Mouse (Mus musculus): Measurements from ENCODE around the gene Pdilt. TPM values are rescaled to one million over a fixed set of nuclear protein-coding genes. Genes with fewer than 3 reads are reported as not detected.

The Pdilt gene
- total RNA-seq, 4 experiments from 2014 or later = 0.12 TPM; not detected in 3

DNA sequence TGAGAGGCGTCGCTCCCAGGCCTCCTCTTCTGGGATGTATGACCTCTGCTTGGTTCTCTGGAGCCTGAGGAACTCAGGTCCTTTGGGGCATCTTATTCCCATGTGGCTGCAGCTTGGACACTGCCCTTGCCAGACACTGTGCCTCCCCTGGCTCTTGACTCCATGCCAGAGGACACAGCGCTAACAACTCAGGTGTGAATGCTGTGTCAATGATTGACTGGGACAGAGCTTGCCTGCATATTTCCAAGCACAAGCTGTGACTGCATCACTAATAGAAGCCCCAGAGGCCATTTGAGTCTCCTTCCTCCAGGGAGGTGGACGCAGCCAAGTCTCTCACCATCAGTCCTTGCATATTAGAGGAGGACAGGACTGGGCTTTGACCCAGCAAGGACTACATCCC is 12.1 kb downstream of the Pdilt start:
- no peak for DNase-seq (ENCODE audit: low spot score)

DNA sequence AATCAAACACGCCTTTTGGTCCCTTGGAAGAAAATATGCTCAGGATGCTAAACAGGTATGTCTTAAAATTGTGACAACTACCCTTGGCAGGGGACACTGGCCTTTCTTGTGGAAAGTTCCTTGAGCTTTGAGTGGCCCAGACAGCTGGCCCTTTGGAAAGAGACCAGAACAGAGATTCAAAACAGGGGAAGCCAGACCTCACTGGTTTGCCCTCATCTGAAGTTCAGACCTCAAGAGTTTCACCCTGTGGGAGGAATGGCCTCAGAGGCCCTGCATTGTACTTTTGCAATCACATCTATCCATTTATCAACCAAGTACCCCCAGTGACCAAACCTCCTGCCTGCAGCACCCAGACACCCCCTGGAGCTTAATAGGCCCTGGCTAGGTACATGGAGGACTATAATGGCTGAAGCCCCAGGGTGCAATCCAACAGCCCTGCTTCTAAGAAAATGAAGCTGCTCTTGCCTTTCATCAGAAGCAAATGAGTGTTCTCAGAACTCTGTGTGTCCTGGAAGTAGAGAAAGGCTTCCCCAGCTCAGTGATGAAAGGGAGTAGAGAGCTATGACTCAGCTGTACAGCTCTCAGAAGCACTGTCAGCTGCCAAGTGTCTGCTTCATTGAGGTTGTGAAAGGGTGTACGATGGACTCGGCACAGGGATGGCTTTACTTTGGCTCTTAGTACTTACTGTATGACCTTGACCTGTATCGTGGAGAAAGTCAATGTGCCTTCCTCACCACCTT is 33.1 kb downstream of the Pdilt start:
- no peak for DNase-seq (ENCODE audit: low spot score)

DNA sequence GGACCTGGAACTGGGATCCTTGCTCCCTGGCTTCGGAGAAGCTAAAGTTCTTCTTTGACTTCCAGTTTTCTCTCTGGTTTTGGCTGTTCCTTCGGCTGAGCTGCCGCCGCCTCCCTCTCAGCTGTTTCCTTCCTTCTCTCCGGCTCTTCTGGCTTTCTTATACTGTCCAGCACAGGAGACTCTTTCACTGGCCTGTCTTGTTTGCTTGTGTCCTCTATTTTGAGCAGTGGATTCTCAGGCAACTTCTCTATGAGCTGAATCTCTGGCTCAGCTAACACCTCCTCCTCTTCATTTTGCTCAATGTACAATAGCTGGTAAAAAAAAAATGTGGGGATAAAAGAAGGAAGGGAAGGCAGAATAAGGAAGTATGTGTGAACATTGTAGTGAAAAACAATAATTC is 36.6 kb downstream of the Pdilt start:
- no peak for DNase-seq (ENCODE audit: low spot score)

DNA sequence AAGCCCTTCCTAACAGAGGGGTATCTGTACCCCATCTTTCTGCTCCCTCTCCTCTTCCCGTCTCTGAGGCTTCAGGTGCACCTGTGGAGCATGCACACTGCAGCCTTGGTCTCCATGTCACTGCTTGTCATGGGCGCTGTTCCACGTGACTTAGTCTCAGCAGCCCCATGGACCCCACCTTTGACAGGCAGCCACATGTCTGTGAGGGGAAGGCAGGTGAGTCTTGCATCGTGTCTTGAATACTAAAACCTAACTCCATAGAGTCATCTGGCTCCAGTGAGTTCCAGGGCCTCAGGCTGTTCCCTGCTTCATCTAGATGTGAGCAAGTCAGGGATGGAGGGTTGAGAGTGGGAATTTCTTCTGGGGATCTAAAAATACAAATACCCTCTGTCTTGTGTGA is 39.1 kb downstream of the Pdilt start:
- DNase-seq (ENCODE audit: low spot score) = no peak

DNA sequence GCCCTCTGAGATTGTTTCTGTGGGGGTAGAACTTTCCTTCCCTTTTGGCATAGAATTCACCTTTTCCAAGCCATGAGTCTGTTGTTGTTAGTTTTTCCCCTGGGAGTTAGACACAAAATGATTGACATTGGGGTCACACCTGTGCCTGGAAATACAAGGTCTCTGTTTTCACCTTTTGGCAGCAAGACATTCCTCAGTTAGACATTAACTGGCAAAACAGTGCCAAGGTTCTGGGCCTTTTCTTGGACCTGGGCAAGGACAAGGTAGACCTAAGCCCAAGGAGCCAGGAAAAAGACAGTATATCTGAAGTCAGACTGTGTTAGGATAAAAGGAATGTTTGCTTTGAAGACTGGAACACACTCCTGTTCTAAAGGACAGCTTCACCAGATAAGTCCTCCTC is 44.0 kb downstream of the Pdilt start, which contains the start of gene Umod:
Umod (minus strand) TSS at position 27 of the 400 bp plus-strand sequence.
- no peak for DNase-seq (ENCODE audit: low spot score)

DNA sequence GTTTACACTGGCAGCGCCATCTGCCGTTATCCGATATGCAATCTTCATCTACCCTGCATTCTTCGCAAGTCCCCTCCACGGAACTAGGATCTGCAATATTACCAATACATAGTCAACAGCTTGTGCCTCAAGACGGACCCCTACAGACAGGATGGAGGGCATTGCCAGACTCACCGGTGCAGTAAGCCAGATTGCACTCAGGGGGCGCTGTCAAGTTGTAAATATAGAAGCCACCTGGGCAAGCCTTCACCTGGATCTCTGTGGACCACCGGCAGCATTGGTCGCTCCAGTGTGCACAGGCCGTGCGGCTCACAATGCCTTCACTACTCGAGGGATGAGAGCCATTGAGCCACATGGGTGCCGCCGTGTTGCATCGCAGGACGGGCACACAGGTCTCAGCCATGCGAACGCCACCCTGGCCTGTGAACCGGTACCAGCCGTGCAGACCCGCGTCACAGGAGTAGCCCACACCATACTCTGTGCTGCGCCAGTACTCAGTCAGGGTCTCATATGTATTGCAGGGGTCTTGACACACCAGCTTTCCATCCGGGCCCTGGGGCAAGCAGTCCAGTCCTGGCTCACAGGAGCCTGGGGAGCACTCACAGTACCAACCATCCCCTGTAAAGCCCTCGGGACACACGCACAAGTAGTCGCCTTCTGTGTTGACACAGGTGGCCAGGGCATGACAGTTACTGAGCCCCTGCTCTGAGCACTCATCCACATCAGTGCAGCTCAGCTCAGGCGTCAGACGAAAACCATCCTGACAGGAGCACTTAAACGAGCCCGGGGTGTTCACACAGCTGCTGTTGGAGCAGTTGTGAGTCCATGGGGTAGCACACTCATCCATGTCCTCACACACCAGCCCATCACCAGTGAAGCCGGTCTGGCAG is 46.5 kb downstream of the Pdilt start:
- DNase-seq (ENCODE audit: low spot score) = no peak

DNA sequence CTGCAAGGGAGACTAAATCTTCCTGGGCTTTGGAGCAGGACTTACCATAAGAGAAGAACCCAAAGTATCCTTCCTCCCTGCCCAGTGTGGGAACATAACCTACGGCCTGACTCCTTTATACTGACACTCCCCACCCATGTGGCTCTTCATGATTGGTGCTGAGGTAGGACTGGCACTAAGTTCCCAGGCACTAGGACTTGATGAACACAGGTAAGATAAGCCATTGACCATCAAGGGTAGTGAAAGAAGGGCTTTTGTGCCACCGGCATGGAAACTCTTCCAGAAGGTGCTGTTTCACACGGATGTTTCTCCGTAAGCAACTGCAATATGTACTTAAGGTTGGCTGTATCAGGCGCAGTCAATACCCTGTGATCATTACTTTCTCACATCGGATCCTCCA is 64.1 kb downstream of the Pdilt start, which contains the start of gene Gp2:
Gp2 (minus strand) TSS at position 101 of the 400 bp plus-strand sequence.
- DNase-seq (ENCODE audit: low spot score) = no peak

DNA sequence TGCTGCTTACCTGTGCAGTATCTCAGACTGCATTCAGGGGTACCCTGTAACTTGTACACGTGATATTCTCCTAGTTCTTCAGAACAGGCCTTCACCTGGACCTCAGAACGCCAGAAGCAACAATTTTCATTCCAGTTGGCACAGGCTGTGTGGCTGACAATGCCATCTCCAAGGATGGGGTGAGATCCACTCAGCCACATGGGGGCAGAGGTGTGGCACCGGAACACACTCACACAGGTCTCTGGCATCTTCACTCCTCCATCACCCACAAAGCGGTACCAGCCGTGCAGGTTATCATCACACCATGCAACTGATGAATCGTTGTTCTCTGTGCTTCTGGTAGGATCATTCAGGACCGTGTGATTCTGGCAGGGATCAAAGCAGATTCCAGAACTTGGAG is 69.1 kb downstream of the Pdilt start:
- no peak for DNase-seq (ENCODE audit: low spot score)

DNA sequence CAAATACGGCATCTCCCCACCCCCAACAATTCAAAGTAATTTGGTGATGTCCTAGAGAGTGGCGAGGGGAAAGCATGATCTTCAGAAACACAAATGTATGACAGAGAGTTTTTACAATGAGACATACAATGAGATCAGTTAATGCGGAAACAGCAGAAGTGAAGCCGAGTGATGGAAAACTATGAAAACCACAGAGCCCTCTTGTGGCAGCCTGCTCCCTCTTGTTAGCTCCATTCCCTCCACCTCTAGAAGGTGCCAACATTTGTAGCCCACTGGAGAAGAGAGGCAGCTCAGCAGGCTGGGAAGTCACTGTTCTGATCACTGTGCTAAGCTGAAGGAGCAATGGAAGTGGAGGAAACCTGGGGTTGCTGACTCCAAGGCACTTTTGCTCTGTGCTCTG is 79.4 kb downstream of the Pdilt start:
- no peak for DNase-seq (ENCODE audit: low spot score)

DNA sequence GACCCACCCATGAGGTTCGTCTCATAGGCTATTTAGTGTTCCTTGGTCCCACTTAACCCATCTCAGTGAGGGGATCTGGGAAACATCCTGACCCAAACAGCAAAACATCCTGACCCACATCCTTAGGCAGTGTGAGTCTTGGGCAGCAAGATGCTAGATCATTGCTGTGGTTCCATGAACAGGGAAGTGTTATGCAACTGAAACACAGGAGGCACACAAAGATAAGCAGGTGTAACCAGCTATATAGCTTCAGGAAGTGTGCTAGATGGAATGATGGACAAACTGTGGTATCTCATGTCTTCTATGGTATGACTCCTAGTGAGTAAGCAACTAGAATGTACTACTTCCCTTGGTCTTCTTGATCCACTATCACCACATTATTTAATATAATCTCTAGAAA is 81.4 kb downstream of the Pdilt start:
- no peak for DNase-seq (ENCODE audit: low spot score)

Other genes with a start within 250 kb of the Pdilt start
- gene Gp2, start 64.2 kb downstream of the Pdilt start, total RNA-seq (2022) = not detected
- gene Umod, start 44.2 kb downstream of the Pdilt start, total RNA-seq (2022) = not detected
- 10 to 100 TPM; 17.1 to 31.6 (median 30.0) TPM for gene Acsm5, start 4.0 kb downstream of the Pdilt start, total RNA-seq (2022)
- gene Acsm2, start 30.9 kb upstream of the Pdilt start, total RNA-seq (2022) = not detected
- not detected for gene Acsm1, start 83.5 kb upstream of the Pdilt start, total RNA-seq (2022)
- not detected for gene Acsm4, start 166.5 kb upstream of the Pdilt start, total RNA-seq (2022)
- 10 to 100 TPM; 14.9 to 18.8 (median 17.2) TPM for gene Thumpd1, start 197.3 kb upstream of the Pdilt start, total RNA-seq (2022)
- gene Acsm3, start 237.4 kb upstream of the Pdilt start, total RNA-seq (2022) = under 1 TPM; 0.20 to 0.47 (median 0.32) TPM